Mouse (Mus musculus): ENCODE measurements around the gene Ppp2r3a. TPM values are rescaled to one million over a fixed set of nuclear protein-coding genes. Genes with fewer than 3 reads are reported as not detected.

The Ppp2r3a gene
- total RNA-seq, 1 experiment from 2014 or later = 27.7 TPM

DNA sequence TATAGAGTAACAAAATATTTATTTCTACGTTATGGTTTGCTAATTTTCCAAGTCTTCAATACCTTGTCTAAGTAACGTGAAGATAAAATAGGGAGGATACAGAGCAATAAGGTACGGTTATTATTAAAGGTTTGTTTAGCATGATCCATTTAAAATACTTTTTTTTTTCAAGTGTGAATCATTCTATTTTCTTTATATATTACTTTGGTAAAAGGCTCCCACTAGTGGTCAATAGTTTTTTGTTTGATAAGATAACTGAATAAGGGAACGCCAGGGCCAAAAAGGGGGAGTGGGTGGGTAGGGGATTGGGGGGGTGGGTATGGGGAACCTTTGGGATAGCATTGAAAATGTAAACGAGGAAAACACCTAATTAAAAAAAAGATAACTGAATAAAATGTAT, 98.7 kb downstream of the Ppp2r3a start:
- no peak for DNase-seq

DNA sequence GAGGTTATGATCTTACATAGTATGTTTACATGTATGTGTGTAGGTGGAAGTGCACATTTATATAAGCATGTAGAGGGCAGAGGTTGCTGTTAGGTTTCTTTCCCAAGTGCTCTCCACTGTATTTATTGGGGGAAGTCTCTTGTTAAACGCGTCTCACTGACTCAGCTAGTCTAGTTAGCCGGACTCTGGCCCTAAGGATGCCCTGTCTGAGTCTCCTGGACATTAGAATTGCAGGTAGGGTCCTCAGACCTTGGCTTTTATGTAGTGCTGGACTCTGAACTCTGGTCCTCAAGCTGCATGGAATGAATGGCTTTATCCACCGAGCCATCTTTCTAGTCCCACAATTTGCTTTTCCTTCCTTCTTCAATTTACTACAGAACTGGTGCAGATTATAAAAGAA, 108.0 kb downstream of the Ppp2r3a start:
- no peak for DNase-seq

DNA sequence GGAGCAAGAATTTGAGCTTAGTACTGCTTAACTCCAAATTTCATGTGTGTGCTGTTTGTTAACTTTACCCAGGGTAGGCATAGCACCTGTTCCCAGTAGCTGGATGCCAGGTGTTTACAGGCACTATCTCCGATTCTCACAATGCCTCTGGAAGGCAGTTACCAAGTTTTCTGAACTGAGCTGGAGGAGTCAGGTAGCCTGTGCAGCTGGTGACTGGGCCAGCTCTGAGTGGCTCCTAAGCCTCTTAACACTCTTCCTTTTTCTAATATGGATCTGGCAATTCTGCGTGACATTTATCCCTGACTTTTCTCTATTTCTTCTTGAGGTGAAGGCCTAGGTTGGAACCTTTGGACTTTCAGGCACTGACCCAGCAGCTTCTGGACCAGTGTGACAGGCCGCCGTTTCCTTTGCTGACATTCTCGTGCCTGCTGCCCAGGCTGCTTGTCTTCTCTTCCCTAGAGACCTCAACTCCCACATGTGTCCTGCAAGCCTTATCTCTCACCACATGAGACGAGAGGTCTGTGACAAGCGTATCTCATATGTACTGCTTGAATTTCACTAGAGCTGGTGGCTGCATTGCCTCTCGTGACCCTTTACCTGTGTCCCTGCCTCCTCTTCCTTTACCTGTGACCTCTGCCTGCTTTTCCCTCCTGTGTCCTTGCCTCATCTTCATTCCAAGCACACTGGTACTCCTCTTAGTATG, 137.3 kb downstream of the Ppp2r3a start:
- no peak for DNase-seq

DNA sequence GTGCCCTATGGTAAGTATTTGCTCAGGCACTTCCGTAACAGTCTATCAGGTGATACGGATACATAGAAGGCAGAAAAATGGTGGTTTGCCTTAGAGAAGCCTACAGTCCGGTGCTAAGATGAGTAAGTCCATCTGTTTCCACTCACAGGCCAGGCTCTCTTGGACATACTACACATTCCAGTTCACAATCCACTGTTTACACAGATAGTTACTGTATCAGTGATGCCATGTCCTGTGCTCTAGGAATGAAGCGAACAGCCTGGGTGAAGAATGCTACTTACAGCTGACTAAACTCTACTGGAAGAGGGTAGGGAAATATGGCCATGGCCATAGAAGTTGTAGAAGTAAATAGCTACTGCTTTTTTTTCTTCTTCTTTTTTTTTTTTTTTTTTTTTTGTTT, 138.3 kb downstream of the Ppp2r3a start:
- no peak for DNase-seq

DNA sequence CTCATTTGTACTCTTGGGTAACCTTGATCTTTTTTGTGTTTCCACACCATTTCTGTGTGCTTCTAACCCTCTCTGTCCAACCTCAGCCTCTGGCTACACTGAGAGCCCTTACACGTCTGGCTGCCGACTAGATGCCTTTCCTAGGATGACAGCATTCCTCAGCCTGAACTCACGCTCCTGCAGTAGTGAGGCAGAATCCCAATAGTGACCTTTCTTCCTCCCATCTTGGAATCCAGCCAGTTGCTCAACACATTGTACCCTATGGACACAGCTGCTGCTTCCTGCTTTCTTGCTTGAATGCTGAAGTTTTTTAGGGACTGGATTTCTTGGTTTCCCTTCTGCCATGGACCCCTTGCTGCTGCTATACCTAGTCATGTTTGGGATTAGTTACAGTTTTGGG, 141.6 kb downstream of the Ppp2r3a start:
- DNase-seq = no peak

DNA sequence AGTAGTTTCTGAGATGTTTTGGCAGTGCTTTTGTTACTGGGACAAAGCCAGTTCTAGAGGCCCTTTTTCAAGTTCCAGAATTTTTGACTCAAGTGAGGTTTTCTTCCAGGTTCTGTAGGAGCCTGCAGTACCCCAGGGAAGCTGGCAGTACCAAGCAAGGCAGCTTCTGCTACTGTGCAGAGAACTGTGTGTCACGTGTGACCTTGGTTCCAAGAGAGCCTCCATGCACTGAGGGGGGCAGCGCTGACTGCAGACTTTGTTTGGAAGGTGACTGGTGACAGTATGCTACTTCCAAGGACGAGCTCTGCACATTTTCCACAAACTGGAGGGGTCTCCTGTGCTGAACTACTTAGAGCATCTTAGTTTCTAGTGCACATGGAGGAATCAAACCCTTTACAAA, 144.2 kb downstream of the Ppp2r3a start:
- DNase-seq = peak; percentile 42

DNA sequence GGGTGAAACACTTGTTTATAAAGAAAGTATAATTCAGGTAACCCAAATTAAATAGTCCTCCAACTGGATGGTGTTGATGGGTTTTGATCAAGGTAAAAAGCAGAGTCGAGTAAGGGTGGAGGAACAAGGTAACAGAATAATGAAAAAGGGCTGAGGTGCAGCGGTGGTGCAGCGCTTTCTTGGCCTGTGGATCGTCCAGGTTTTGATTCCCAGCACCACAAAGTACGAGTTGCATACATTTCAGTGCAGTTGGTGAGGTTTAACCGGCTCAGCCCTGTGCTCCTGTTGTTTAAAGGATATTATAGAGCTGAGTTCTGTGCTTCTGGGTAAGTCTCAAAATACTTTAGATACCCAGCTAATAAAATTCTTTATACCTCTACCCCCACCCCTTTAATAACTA, 145.9 kb downstream of the Ppp2r3a start:
- DNase-seq = no peak

DNA sequence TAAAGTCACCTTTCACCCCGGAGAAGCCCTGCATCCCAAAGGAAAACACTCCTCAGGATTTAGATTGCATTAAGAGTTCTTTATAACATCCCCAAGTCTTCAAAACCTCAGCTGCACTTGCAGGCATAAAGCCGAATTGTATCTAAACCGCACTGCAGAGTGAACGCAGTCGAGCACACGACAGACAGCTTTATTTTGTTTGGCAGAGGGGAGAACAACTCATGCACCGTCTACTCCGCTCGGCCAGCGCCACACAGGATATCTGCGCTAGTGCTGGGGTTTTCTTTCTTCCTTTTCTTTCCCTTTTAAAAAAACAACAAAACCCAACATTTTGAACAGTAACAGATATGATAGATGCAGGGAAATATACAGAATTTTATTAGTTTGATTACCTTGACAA, 146.7 kb downstream of the Ppp2r3a start:
- no peak for DNase-seq

DNA sequence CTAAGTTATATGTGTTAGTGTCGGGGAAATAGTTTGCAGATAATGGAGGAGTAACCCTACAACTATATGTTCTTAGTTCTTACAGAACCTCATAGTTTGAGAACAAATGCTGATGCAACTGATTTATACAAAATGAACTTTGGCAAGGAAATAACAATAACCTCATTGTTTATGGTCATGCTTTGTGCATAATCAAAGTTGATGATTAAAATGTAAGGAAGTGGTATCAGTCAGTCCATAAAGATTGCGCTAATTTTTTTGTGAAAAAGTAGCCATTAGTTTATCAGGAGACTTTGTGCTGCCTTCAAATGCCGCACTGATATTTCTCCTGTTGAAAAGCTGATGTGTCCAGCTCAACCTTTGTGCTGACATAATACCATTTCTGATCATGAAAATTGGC, 149.3 kb downstream of the Ppp2r3a start:
- no peak for DNase-seq

DNA sequence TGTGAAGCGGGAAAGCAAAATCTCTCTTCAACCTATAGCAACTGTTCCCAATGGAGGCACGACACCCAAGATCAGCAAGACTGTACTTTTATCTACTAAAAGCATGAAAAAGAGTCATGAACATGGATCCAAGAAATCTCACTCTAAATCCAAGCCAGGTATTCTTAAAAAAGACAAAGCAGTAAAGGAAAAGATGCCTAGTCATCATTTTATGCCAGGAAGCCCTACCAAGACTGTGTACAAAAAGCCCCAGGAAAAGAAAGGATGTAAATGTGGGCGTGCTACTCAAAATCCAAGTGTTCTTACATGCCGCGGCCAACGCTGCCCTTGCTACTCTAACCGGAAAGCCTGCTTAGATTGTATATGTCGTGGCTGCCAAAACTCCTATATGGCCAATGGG, 150.0 kb downstream of the Ppp2r3a start:
- no peak for DNase-seq

DNA sequence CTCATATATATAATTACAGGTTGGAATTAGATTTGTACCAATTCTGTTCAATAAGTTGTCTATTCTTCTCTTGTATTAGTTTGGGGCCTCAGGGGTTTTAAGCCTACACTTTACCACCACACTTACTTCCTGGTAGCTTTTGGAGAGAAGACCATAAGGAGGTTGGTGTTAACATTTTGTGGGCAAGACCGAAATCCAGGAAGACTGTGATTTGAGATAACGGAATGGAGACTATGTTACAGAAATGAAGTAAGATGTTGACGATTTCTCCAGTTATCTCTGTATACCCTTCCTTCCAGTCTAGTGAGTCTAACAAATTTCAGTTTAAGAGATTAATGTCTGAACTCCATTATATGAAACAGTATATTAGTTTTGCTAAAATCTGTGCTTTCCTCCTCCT, 151.4 kb downstream of the Ppp2r3a start:
- DNase-seq = no peak

DNA sequence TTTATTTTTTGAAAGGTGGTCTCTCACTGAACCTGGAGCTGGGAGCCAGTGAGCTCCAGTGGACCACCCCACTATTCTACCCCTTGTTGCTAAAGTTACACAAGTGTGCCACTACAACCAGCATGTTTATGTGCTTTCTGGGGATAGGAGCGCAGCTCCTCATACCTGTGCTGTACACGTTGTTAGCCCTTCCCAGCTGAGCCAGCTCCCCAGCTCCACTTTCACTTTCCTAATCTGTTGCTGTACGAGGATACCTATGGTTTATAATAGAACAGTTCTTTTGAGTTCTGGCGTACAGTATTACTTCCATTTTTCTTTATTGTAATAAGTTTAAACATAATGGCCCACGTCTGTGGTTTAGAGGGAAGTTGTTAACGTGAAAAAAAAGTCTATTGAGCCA, 152.2 kb downstream of the Ppp2r3a start:
- no peak for DNase-seq

DNA sequence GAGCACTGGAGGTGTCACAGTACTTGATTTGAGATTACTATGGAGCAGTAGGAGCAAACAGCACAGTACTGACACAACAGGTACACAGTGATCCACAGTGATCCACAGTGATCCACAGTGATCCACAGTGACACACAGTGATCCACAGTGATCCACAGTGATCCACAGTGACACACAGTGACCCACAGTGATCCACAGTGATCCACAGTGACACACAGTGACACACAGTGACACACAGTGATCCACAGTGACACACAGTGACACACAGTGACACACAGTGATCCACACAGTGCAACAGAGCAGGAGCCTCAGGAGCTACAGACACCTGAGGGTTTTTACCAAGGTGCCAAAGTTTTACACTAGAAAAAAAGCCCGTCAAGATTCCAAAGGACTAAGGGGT, 154.1 kb downstream of the Ppp2r3a start:
- DNase-seq = no peak

DNA sequence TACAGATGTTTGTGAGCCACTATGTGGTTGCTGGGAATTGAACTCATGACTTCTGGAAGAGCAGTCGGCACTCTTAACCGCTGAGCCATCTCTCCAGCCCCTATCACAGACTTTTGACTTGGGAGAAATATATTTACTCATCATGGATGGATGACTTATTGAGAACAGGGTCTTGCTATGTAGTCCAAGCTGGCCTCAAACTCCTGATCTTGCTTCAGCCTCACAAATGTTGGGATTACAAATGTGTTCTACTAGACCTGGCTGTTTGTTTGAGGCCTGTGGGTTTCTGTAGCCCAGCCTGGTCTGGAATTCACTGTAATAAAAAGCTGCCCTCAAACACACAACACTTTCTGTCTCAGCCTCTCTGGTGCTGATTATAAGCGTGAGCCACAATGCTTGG, 155.1 kb downstream of the Ppp2r3a start:
- DNase-seq = no peak

DNA sequence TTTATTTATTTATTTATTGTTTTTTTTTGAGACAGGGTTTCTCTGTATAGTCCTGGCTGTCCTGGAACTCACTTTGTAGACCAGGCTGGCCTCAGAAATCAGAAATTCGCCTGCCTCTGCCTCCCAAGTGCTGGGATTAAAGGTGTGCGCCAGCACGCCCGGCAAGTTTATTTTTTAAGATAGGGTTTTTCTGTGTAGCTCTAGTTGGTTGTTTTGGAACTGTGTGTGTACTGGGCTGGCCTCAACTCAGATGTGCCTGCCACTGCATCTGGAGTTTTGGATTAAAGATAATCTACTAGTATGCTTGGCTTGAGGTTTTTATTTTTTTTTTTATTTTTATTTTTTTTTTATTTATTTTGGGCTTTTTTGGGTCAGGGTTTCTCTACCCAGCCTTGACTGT, 156.2 kb downstream of the Ppp2r3a start:
- no peak for DNase-seq

DNA sequence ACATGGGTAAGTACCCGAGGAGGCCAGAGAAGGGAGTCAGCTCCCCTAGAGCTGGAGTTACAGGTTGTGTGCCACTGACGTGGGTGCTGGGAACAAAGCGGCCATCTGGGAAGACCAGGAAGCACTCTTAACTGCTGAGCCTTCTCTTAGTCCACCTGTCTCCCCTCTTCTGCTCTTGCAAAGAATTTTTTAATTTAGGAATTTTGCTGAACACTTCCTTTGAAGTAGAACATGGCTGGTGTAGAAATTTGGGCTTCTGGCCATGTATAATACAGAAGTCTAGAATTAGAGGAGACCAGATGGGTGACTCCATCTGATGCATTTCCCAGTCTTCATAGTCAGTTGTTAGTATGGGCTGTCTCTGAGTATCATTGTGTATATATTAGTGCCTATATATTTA, 167.9 kb downstream of the Ppp2r3a start:
- DNase-seq = no peak

DNA sequence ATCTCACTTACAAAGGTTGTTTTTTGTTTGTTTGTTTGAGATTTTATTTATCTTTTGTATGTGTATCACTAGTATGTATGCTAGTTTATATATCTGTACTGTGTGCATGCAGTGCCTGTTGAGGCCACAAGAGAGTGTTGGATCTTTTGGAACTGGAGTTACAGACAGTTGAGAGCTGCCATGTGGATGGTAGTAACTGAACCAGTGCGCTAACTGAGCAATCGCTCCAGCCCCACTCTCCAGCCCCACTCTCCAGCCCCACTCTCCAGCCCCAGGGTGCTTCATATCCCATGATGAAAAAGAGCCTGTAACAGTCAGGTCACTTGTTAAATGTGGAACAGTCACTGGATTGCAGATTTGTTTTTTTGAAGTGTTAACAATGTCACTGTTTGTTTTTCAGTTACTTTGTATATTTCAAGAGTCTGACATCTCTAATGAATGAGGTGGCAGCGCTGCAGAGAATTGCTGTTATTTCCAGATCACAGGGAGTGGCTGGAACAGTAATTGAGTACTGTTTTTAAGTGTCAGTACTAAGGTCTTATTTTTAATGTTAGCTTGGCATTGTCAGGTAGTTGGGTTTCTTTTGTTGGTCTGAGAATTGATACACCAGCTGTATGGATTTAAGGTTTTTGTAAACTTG, 171.4 kb downstream of the Ppp2r3a start:
- DNase-seq = no peak

DNA sequence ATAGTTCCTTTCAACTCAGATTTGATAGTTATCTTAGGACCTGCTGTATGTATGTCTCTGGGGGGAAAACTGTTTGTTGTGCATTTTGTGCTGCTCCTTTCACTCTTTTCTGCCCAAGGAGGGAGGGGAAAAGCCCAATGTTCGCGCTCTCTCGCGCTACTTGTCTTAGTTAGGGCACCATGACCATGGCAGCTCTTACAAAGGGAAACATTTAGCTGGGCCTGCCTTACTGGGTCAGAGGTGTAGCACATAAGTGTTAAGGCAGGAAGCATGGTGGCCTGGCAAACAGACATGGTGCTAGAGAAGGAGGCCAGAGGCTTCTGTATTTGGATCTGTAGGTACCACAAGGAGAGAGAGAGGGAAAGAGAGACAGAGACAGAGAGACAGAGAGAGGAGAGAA, 173.0 kb downstream of the Ppp2r3a start:
- DNase-seq = no peak

DNA sequence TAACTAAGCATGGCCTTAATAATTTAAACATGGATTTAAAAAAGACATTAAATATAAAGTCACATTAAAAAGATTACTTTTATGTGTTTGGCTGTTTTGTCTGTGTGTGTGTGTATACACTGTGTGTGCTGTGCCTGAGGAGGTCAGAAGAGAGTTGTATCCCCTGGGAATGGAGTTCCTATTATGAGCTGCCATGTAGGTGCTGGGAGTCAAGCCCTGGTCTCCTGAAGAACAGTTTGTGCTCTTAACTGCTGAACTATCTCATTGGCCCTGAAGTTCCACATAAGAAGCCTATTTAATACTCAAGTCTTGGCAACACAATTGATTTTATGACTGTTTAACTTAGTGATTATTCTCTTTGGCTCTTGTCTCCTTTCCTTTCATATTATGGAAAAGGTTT, 174.1 kb downstream of the Ppp2r3a start:
- DNase-seq = no peak

DNA sequence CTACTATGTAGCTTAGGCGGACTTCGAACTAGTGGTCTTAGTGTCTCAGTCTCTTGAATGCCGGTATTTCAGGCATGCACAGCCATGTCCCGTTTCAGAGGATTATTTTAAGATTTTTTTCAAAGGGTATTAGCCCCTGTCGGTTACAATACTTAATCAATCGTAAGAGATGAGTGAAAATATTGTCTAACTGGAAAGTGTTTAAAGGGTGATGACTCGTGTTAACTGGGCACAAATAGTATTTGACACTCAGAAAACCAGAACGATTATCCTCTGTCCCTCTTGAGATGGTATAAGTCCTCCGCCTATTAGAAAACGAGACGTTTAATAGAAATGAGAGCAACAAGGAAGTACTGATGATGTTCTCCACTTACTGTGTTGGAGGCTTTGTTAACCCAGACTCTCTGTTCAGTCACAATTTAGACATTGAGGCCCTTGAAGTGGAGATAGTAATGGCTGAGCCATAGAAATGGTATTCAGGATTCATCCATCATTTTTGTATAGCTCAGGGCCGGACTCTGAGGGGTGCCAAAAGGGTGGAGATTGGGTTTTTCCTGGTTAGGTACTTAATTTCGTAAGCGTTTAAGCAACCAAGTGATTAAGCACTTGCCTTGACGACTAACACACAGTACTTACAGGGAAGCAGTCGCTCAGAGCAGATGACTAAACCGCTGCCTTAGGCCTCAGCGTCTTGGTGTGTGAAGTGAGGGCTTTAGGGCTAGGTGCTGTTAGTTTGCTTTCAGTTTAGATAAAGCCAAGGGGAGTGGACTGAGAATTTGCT, 175.3 kb downstream of the Ppp2r3a start:
- DNase-seq = peak; percentile 42

DNA sequence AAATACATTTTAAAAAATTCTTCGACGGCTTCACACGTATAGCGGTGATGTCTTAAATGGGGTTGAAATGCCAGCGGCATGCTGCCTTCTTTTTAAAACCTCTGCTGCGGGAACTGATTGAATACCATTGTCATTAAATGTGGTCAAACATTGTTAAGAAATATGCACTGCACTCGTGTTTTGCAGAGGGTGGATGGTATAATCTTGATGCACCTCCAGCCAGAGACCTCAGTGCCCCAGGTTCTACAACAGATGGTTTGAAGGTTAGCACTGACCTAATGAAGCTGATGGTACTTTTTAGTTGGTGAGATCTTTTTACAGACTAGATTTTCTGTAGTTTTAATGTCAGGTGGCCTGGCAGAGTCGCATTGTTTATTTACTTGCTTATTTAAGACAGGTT, 175.9 kb downstream of the Ppp2r3a start:
- no peak for DNase-seq

DNA sequence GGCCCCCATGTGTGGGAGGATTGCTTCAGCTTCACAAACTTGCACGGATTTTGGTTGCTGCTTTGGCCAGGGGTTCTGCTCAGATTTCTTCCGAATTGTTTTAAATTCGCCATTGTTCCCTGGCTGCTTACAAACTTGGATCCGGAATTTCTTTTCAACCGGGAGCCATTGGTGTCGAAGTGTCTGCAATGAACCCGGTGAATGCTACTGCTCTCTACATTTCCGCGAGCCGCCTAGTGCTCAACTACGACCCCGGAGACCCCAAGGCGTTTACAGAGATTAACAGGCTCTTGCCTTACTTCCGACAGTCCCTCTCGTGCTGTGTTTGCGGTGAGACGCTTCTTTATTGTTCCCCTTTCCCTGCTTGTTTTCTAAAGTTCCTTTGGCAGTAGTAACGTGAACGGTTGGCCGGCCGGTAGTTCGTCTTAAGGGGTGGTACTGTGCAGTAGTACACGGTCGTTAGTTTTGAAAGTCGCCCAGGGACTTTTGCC, 176.5 kb downstream of the Ppp2r3a start:
- peak; percentile 21 for DNase-seq

DNA sequence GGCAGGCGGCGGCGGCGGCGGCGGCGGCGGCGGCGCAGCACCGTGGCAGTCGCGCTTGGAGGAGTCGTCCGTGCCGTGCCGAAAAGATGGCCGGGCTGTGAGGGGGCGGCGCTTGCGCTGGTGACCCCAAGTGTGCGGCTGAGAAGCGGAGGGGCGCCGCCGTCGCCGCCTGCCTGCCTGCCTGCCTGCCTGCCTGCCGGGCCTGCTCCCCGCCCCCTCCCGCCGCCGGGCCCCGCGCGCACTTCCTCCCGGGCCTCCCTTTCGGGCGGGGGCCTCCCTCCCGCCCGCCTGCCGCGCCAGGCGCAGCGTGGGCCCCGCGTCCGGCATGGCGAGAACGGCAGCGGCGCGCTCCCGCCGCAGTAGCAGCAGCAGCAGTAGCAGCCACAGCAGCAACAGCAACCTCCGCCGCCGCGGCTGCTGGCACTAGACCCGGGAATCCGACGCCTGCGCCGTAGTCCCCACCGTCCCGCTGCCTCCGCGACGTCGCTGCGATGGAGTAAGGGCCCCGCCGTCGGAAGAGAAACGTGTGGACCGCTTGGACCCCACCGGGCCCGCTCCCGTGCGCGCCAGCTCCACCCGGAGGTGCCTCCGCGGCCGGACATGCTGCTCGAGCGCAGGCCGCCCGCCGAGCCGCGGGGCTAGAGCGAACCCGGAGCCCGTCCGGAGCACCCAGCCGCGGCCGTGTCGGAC, 177.1 kb downstream of the Ppp2r3a start:
- DNase-seq = peak; percentile 88
